Mouse (Mus musculus) spleen, adult 18-20 months (tissue): ENCODE measurements around the gene Snx1.
A peak's percentile ranks its signal among the peaks of the same experiment; 100 is the strongest.

ENCODE experiments used
- DNase-seq, 2 experiments: peaks; one replicate each; pipeline ENCODE4 v3.0.0; 2022; ENCODE audit warnings: mixed read lengths in 2 of 2

The Snx1 gene

DNA sequence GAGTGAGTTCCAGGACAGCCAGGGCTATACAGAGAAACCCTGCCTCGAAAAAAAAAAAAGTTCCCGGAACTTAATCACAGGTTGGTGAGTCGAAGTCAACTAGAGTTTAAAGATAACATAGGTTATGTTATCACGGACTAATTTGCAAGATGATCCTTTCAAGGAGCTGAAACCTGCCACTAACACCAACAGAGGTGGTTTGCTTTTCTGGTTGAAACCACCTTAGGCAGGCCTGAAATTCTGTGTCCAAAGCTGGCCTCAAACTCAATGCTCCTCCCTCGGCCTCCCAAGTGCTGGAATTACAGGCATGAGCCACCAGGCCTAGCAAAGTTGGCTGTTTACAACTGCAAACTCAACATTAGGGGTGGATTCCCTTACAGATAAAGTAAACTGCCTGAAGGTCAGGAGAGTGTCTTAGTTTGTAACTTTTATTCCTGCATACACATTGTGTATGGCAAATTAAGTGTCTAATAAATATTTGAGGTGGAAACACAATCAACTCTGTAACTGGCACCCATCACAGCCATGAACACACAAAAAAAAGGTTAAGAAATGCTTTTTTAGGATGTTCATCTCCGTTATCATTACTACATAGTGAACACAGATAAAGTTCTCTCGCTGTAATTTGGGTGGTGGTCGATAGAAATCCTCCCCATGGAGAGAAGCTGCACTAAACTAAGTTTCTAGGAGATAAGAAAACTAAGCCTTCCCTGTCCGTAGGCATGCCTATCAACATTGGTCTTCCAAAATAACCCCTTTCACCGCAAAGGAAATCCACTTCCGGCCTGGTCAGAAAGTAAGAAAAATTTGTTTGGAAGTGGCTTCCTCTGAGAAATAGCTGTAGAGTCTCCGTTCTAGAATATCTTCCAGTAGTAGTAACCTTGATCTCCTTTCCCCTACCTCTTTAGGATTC is 588 bp downstream of the Snx1 start:
- peak in 1 of 2 experiments; percentile 22 for DNase-seq

- peak; percentile 97 to 98 for DNase-seq
Observed at GRCm38 (mm10) chr9:66124681-66125542, 1.5 kb downstream of the Snx1 start.

- no peak for DNase-seq
Observed at GRCm38 (mm10) chr9:66124111-66124531, 2.3 kb downstream of the Snx1 start.

DNA sequence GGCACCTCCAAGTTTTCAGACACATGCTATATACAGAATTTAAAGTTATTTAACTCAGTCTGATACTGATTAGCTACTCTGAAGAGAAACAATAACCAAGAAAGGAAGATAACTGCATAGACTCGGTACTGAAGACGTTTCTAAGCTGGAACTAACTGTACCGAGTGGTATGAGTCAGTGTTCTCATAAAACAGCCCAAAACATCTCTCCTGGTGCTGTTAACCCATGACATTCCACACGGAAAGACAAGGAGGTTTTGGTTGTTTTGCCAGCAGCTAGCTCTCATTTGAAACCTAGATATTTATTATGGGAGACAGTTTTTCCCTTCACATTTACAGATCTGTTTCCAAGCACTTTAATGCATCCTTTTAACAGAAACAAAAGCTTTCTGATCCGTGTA is 2.7 kb downstream of the Snx1 start:
- DNase-seq = no peak

- DNase-seq = no peak
Observed at GRCm38 (mm10) chr9:66121421-66121820, 5.0 kb downstream of the Snx1 start.

DNA sequence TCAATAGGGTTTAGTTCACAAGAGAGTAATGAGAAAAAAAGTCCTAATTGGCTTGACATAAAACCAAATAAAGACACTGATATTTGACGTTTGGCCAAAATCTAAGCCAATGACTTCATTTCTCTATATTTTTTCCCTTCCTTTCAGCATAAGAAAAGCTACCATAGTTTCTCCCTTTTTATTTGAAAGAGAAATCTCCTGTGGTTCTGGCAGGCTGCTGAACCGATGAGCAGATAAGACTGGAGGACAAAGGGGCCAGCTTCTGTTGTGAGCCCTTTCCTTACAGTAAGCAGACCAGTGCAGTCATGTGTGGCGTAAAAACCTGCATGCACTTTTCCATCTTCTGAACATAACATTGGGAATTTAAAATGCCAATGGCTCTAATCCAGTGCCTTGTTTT is 5.4 kb downstream of the Snx1 start:
- no peak for DNase-seq

GRCm38 (mm10) chr9:66120106-66120505 is 6.3 kb downstream of the Snx1 start:
- no peak for DNase-seq

DNA sequence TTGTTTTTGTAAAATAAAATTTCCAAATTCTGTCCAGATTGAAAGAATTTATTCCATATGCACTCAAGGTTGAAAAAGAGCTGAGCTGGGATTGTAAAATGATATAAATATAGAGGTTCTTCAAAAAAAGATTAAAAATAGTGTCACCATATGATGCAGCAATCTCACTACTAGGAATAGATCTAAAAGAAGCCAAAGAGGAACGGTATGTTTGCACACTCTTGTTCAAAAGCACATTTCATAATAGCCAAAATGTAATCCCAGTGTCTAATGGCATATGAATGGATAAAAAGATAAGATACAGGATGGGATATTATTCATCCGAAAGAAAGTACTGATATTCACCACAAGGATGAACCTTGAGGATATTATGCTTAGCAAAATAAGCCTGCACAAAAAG is 6.9 kb downstream of the Snx1 start:
- no peak for DNase-seq

DNA sequence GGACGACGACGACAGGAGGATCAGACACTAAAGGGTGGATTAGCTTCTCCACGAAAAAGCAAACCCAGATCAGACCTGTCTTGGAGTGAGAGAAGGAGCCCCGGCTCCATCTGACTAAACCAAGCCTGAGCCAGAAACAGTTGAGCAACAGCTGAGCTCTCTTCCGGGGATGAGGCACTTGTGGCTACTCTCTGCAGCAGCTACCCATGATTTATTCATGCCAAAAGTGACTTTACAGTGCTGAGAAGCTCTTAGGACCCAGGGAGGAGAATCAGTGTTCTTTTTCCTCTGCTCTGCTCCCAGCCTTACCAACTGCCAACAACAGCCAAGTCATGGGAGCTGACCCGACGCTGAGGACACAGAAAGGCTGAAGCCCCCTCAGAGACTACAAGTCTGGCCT is 9.5 kb downstream of the Snx1 start:
- DNase-seq = no peak

GRCm38 (mm10) chr9:66114341-66114740 is 12.0 kb downstream of the Snx1 start:
- no peak for DNase-seq

- no peak for DNase-seq
Observed at GRCm38 (mm10) chr9:66110611-66111379, 15.6 kb downstream of the Snx1 start.

GRCm38 (mm10) chr9:66110126-66110525 is 16.3 kb downstream of the Snx1 start:
- no peak for DNase-seq

DNA sequence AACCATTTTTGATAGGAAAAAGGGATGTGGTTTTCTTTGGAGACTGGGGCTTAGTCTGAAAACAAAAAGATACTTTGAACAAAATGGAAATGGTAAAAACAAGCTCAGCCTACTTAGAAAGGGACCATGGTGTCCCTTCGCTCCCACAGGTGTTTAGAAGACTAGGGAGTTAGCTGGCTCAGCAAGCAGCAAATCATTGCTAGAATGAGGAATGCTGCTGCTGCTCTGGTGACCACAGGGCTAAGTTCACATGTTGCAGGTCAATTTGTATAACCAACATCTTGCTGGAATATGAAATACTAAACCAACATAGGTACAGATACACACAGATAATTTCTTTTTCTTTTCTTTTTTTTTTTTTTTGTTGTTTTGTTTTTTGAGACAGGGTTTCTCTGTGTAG is 16.8 kb downstream of the Snx1 start:
- DNase-seq = no peak

- DNase-seq = no peak
Observed at GRCm38 (mm10) chr9:66105168-66105567, 21.2 kb downstream of the Snx1 start.

GRCm38 (mm10) chr9:66104601-66105000 is 21.8 kb downstream of the Snx1 start:
- no peak for DNase-seq

- no peak for DNase-seq
Observed at GRCm38 (mm10) chr9:66102668-66103067, 23.7 kb downstream of the Snx1 start.

DNA sequence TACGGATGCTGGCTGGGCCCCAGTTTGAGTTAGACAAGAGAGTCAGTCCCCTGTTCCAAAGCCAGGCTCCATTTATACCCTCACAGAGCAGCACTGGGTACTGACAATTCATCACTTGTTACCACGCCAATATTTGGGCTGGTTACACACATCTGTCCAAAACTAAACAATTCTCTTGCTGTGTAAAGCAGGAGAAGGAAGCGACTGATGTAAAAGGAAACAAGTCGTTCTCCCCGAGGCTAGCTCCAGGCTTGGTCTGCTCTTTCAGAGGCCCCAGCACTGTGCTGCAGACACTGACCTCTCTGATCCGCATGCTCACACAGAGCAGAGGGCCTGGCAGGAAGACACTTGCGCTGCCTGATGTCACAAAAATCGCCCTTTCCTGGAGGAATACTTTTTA is 24.8 kb downstream of the Snx1 start:
- DNase-seq = no peak

DNA sequence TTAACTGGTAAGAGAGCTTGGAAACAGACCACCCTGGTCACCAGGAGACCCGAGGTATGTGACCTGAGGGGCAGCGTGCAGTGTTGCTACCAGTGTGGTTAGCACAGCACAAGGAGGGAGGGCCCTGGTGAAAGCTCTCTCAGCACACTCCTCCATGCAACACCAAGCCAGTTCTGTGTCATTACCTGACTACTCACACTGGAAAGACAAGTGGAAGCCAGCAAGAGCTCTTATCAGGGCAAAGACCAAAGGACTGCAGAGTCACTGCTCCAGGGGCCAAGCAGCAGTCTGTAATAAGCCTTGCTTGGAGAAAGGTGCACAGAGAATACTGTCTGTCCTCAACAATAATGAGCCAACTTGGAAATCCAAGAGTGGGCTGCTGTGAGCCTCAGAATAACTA is 33.7 kb downstream of the Snx1 start:
- no peak for DNase-seq

- DNase-seq = no peak
Observed at GRCm38 (mm10) chr9:66091327-66092231, 34.8 kb downstream of the Snx1 start.

GRCm38 (mm10) chr9:66090593-66091244 is 35.7 kb downstream of the Snx1 start:
- no peak for DNase-seq

- DNase-seq = peak in 1 of 2 experiments; percentile 40
Observed at GRCm38 (mm10) chr9:66088411-66088810, 38.0 kb downstream of the Snx1 start.
